Mouse (Mus musculus): ENCODE data around the gene Tigd3.

DNA sequence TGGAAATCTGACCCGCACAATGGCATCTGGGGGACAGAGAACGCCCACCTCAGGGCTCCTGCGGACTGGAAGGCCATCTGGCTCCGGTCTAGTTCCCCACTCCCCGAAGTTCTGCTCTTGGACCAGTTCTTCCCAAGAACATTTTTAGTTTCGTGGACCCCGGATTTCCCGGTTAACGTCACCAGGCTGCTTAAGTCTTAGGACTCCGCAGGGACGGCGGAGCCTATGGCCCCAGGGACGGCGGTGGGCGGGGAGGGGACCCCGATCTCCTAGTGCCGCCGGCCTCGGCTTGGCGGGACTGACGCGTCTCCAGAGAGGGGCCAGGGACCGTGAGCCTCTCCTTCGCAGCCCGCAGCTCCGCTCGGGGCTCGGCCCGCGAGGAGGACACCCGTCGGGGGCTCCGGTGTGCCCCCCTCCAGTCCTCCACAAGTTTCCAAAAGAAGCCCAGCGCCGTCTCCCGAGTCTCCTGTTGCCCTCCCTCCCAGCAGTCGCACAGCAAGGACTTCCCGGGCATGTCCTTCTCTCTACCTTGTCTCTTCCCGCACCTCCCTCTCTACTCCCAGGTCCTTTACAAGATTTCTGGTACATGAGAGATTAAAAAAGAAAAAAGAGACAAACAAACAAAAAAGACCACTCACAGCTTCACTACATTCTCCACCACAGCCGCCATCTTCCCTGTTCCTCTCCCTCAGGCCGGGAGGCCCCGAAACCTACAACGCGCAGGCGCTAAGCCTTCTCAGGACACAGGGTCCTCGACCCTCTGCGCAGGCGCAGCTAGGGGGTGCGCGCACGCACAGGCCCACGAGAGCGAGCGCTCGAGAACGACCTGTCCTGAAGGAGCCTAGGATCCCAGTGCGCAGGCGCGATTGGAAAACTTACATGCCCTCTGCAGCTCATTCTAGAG is 18.4 kb upstream of the Tigd3 start:
- TF ChIP-seq GATA1 (IDR thresholded peaks at IDR 0.05; ENCODE audit: borderline replicate concordance, low read length) = no peak
- TF ChIP-seq CTCF (IDR thresholded peaks at IDR 0.05; ENCODE audit: low read depth, low read length) = no peak
- no peak for TF ChIP-seq TAL1 (conservative IDR thresholded peaks at IDR 0.05; ENCODE audit: low read depth, low read length)
- TF ChIP-seq POLR2AphosphoS5 (IDR thresholded peaks at IDR 0.05; ENCODE audit: insufficient replicate concordance, low read depth, low read length) = no peak
- TF ChIP-seq GATA2 (IDR thresholded peaks at IDR 0.05; ENCODE audit: borderline replicate concordance, low read depth, low read length) = no peak
